Mouse (Mus musculus): ENCODE measurements around the gene Ttc32. TPM values are rescaled to one million over a fixed set of nuclear protein-coding genes. Genes with fewer than 3 reads are reported as not detected.
A peak's percentile ranks its signal among the peaks of the same experiment; 100 is the strongest.

The Ttc32 gene
- polyA plus RNA-seq, 1 experiment from 2014 or later = 18.9 TPM

- 57% methylated on average over 8 of the region's 8 CpGs for WGBS
- Histone ChIP-seq H3K9ac (ENCODE audit: low read length) (no peak overlapping the region), H3K36me3 (ENCODE audit: control insufficient read depth, insufficient read depth) (no peaks in the 10 kb centered on the region), H3K4me3 (ENCODE audit: low read length) (no peak overlapping the region), H3K4me2 (ENCODE audit: low read depth, low read length) (no peak overlapping the region), H3K9me3 (replicated peaks; ENCODE audit: control insufficient read depth, low read length) (no peaks in the 10 kb centered on the region), H3K4me1 (ENCODE audit: control insufficient read depth, insufficient read depth, low read length) (no peaks in the 10 kb centered on the region), H3K27ac (ENCODE audit: low read length) (no peak overlapping the region), H3K27me3 (ENCODE audit: control insufficient read depth, insufficient read depth, low read length) (no peaks in the 10 kb centered on the region)
- ATAC-seq (replicated peaks; ENCODE audit: extremely low read depth, insufficient read depth, low FRiP score) = peak; percentile 70; the same call in 1 of the 2 replicates
Measured at GRCm38 (mm10) chr12:9052075-9052829, 22.5 kb downstream of the Ttc32 start.

- no peaks in the 10 kb centered on the region for H3K4me1 ChIP-seq (ENCODE audit: control insufficient read depth, insufficient read depth, low read length)
- no peaks in the 10 kb centered on the region for H3K36me3 ChIP-seq (ENCODE audit: control insufficient read depth, insufficient read depth)
- H3K27ac ChIP-seq (ENCODE audit: low read length) = no peak overlapping the region
- no peak overlapping the region for H3K4me2 ChIP-seq (ENCODE audit: low read depth, low read length)
- ATAC-seq (replicated peaks; ENCODE audit: extremely low read depth, insufficient read depth, low FRiP score) = no peak
- H3K27me3 ChIP-seq (ENCODE audit: control insufficient read depth, insufficient read depth, low read length) = no peaks in the 10 kb centered on the region
- no peak overlapping the region for H3K4me3 ChIP-seq (ENCODE audit: low read length)
- 72% methylated on average over 7 of the region's 7 CpGs for WGBS
- H3K9me3 ChIP-seq (replicated peaks; ENCODE audit: control insufficient read depth, low read length) = no peaks in the 10 kb centered on the region
- H3K9ac ChIP-seq (ENCODE audit: low read length) = no peak overlapping the region
Measured at GRCm38 (mm10) chr12:9053345-9053744, 23.5 kb downstream of the Ttc32 start.

- Histone ChIP-seq H3K9ac (ENCODE audit: low read length) (no peak overlapping the region), H3K36me3 (ENCODE audit: control insufficient read depth, insufficient read depth) (no peaks in the 10 kb centered on the region), H3K4me2 (ENCODE audit: low read depth, low read length) (no peak overlapping the region), H3K4me1 (ENCODE audit: control insufficient read depth, insufficient read depth, low read length) (no peaks in the 10 kb centered on the region), H3K27me3 (ENCODE audit: control insufficient read depth, insufficient read depth, low read length) (no peaks in the 10 kb centered on the region), H3K27ac (ENCODE audit: low read length) (no peak overlapping the region), H3K4me3 (ENCODE audit: low read length) (no peak overlapping the region), H3K9me3 (replicated peaks; ENCODE audit: control insufficient read depth, low read length) (no peaks in the 10 kb centered on the region)
- 70% methylated on average over 2 of the region's 2 CpGs for WGBS
- no peak for ATAC-seq (replicated peaks; ENCODE audit: extremely low read depth, insufficient read depth, low FRiP score)
Measured at GRCm38 (mm10) chr12:9054012-9054411, 24.2 kb downstream of the Ttc32 start.

GRCm38 (mm10) chr12:9055269-9055668 lies 25.5 kb downstream of the Ttc32 start:
- Histone ChIP-seq H3K4me3 (ENCODE audit: low read length) (no peak overlapping the region), H3K27me3 (ENCODE audit: control insufficient read depth, insufficient read depth, low read length) (no peaks in the 10 kb centered on the region), H3K9ac (ENCODE audit: low read length) (no peak overlapping the region), H3K4me2 (ENCODE audit: low read depth, low read length) (no peak overlapping the region), H3K9me3 (replicated peaks; ENCODE audit: control insufficient read depth, low read length) (no peaks in the 10 kb centered on the region), H3K36me3 (ENCODE audit: control insufficient read depth, insufficient read depth) (no peaks in the 10 kb centered on the region), H3K4me1 (ENCODE audit: control insufficient read depth, insufficient read depth, low read length) (no peaks in the 10 kb centered on the region), H3K27ac (ENCODE audit: low read length) (no peak overlapping the region)
- 71% methylated on average over 11 of the region's 11 CpGs for WGBS
- no peak for ATAC-seq (replicated peaks; ENCODE audit: extremely low read depth, insufficient read depth, low FRiP score)

GRCm38 (mm10) chr12:9059502-9059901 lies 29.7 kb downstream of the Ttc32 start:
- no peaks in the 10 kb centered on the region for H3K36me3 ChIP-seq (ENCODE audit: control insufficient read depth, insufficient read depth)
- no peak for ATAC-seq (replicated peaks; ENCODE audit: extremely low read depth, insufficient read depth, low FRiP score)
- WGBS = 81% methylated on average over 3 of the region's 3 CpGs
- no peaks in the 10 kb centered on the region for H3K27me3 ChIP-seq (ENCODE audit: control insufficient read depth, insufficient read depth, low read length)
- H3K9me3 ChIP-seq (replicated peaks; ENCODE audit: control insufficient read depth, low read length) = no peaks in the 10 kb centered on the region
- no peak overlapping the region for H3K4me3 ChIP-seq (ENCODE audit: low read length)
- no peak overlapping the region for H3K9ac ChIP-seq (ENCODE audit: low read length)
- no peak overlapping the region for H3K27ac ChIP-seq (ENCODE audit: low read length)
- H3K4me2 ChIP-seq (ENCODE audit: low read depth, low read length) = no peak overlapping the region
- no peaks in the 10 kb centered on the region for H3K4me1 ChIP-seq (ENCODE audit: control insufficient read depth, insufficient read depth, low read length)

GRCm38 (mm10) chr12:9059965-9060364 lies 30.2 kb downstream of the Ttc32 start:
- ATAC-seq (replicated peaks; ENCODE audit: extremely low read depth, insufficient read depth, low FRiP score) = no peak
- Histone ChIP-seq H3K9ac (ENCODE audit: low read length) (no peak overlapping the region), H3K4me1 (ENCODE audit: control insufficient read depth, insufficient read depth, low read length) (no peaks in the 10 kb centered on the region)

GRCm38 (mm10) chr12:9063611-9064010 lies 33.8 kb downstream of the Ttc32 start:
- 81% methylated on average over 6 of the region's 6 CpGs for WGBS
- H3K36me3 ChIP-seq (ENCODE audit: control insufficient read depth, insufficient read depth) = no peaks in the 10 kb centered on the region
- no peak overlapping the region for H3K27ac ChIP-seq (ENCODE audit: low read length)
- H3K27me3 ChIP-seq (ENCODE audit: control insufficient read depth, insufficient read depth, low read length) = no peaks in the 10 kb centered on the region
- H3K9me3 ChIP-seq (replicated peaks; ENCODE audit: control insufficient read depth, low read length) = no peaks in the 10 kb centered on the region
- H3K4me3 ChIP-seq (ENCODE audit: low read length) = no peak overlapping the region
- no peaks in the 10 kb centered on the region for H3K4me1 ChIP-seq (ENCODE audit: control insufficient read depth, insufficient read depth, low read length)
- no peak overlapping the region for H3K4me2 ChIP-seq (ENCODE audit: low read depth, low read length)
- ATAC-seq (replicated peaks; ENCODE audit: extremely low read depth, insufficient read depth, low FRiP score) = no peak
- H3K9ac ChIP-seq (ENCODE audit: low read length) = no peak overlapping the region

More at GRCm38 (mm10) chr12:9059965-9060364, 30.2 kb downstream of the Ttc32 start:
- Histone ChIP-seq H3K9me3 (replicated peaks; ENCODE audit: control insufficient read depth, low read length) (no peaks in the 10 kb centered on the region), H3K27ac (ENCODE audit: low read length) (no peak overlapping the region), H3K4me3 (ENCODE audit: low read length) (no peak overlapping the region), H3K36me3 (ENCODE audit: control insufficient read depth, insufficient read depth) (no peaks in the 10 kb centered on the region), H3K27me3 (ENCODE audit: control insufficient read depth, insufficient read depth, low read length) (no peaks in the 10 kb centered on the region), H3K4me2 (ENCODE audit: low read depth, low read length) (no peak overlapping the region)
- WGBS = 80% methylated on average over 9 of the region's 9 CpGs

- ATAC-seq (replicated peaks; ENCODE audit: extremely low read depth, insufficient read depth, low FRiP score) = no peak
- H3K4me3 ChIP-seq (ENCODE audit: low read length) = no peak overlapping the region
- no peak overlapping the region for H3K27ac ChIP-seq (ENCODE audit: low read length)
- H3K27me3 ChIP-seq (ENCODE audit: control insufficient read depth, insufficient read depth, low read length) = no peaks in the 10 kb centered on the region
- H3K9ac ChIP-seq (ENCODE audit: low read length) = no peak overlapping the region
- no peaks in the 10 kb centered on the region for H3K9me3 ChIP-seq (replicated peaks; ENCODE audit: control insufficient read depth, low read length)
- WGBS = 75% methylated on average over 1 of the region's 1 CpGs
- H3K4me1 ChIP-seq (ENCODE audit: control insufficient read depth, insufficient read depth, low read length) = no peaks in the 10 kb centered on the region
- no peaks in the 10 kb centered on the region for H3K36me3 ChIP-seq (ENCODE audit: control insufficient read depth, insufficient read depth)
- H3K4me2 ChIP-seq (ENCODE audit: low read depth, low read length) = no peak overlapping the region
Measured at GRCm38 (mm10) chr12:9071058-9071457, 41.3 kb downstream of the Ttc32 start.

GRCm38 (mm10) chr12:9071493-9071892 lies 41.7 kb downstream of the Ttc32 start:
- Histone ChIP-seq H3K9ac (ENCODE audit: low read length) (no peak overlapping the region), H3K27ac (ENCODE audit: low read length) (no peak overlapping the region), H3K9me3 (replicated peaks; ENCODE audit: control insufficient read depth, low read length) (no peaks in the 10 kb centered on the region), H3K4me2 (ENCODE audit: low read depth, low read length) (no peak overlapping the region), H3K4me3 (ENCODE audit: low read length) (no peak overlapping the region), H3K27me3 (ENCODE audit: control insufficient read depth, insufficient read depth, low read length) (no peaks in the 10 kb centered on the region), H3K36me3 (ENCODE audit: control insufficient read depth, insufficient read depth) (no peaks in the 10 kb centered on the region), H3K4me1 (ENCODE audit: control insufficient read depth, insufficient read depth, low read length) (no peaks in the 10 kb centered on the region)
- no peak for ATAC-seq (replicated peaks; ENCODE audit: extremely low read depth, insufficient read depth, low FRiP score)
- 36% methylated on average over 4 of the region's 4 CpGs for WGBS

All from heart, embryonic 16.5 days (tissue).